Mouse (Mus musculus) lung, postnatal 0 days (tissue): ENCODE measurements around the gene Mus81. TPM values are rescaled to one million over a fixed set of nuclear protein-coding genes. Genes with fewer than 3 reads are reported as not detected.
"Not testable (repeated sequence)": the region's sequence is repeated elsewhere in the genome, so short reads cannot be mapped to it uniquely, and the experiment has no call there.

ENCODE experiments used
- ATAC-seq: fragments of 200-750 bp; cut with Nextera tagmentation; 2 replicates; pipeline ENCODE4 v1.8.0; 2017; ENCODE audit warnings: moderate library complexity
- DNase-seq: peaks from one replicate; pipeline ENCODE4 v3.0.0-alpha.2; 2016; ENCODE audit warnings: low spot score
- H3K27ac ChIP-seq: fragments of 300-500 bp; sonication (generic); 2 replicates; pipeline ENCODE4 v1.5.1; 2014; ENCODE audit warnings: antibody characterized with exemption, mild to moderate bottlenecking, low read length, mixed read lengths
- H3K27me3 ChIP-seq: fragments of 300-500 bp; sonication (generic); replicated peaks from 2 replicates; pipeline ENCODE4 v1.6.1; 2014; ENCODE audit warnings: low read length, mixed read lengths; ENCODE audit not compliant: insufficient read depth
- H3K36me3 ChIP-seq: fragments of 300-500 bp; sonication (generic); 2 replicates; pipeline ENCODE4 v1.6.1; 2014; ENCODE audit warnings: low read length, mixed read lengths; ENCODE audit not compliant: insufficient read depth
- H3K4me1 ChIP-seq: fragments of 300-500 bp; sonication (generic); 2 replicates; pipeline ENCODE4 v1.6.1; 2014; ENCODE audit warnings: antibody characterized with exemption, low read depth, low read length, mixed read lengths; ENCODE audit not compliant: insufficient read depth
- H3K4me2 ChIP-seq: fragments of 300-500 bp; sonication (generic); replicated peaks from 2 replicates; pipeline ENCODE4 v1.6.1; 2014; ENCODE audit warnings: low read depth, mild to moderate bottlenecking, low read length, moderate library complexity, mixed read lengths
- H3K4me3 ChIP-seq: fragments of 300-500 bp; sonication (generic); 2 replicates; pipeline ENCODE4 v1.5.1; 2014; ENCODE audit warnings: low read depth, low read length
- H3K9ac ChIP-seq: fragments of 300-500 bp; sonication (generic); replicated peaks from 2 replicates; pipeline ENCODE4 v1.6.1; 2014; ENCODE audit warnings: low read depth, mild to moderate bottlenecking
- H3K9me3 ChIP-seq: fragments of 300-500 bp; sonication (generic); 2 replicates; pipeline ENCODE4 v1.6.1; 2016; ENCODE audit warnings: low read length, mixed read lengths
- CTCF ChIP-seq: IDR thresholded peaks from 2 replicates; pipeline ENCODE4 v1.5.1; 2016; ENCODE audit warnings: antibody characterized with exemption, mild to moderate bottlenecking
- EP300 ChIP-seq: IDR thresholded peaks from 2 replicates; pipeline ENCODE4 v1.6.1; 2016; ENCODE audit warnings: antibody characterized with exemption, mild to moderate bottlenecking, control low read depth
- WGBS: fragments of 180-500 bp; shearing (Covaris S2); extraction: QIAGEN DNeasy Blood & Tissue Kit; methylation state at CpG from one replicate; pipeline ENCODE4 v1.1.7; 2014; 5-methylcytosine and 5-hydroxymethylcytosine counted together
- polyA plus RNA-seq: library from polyadenylated mRNA; unstranded; fragments of >200 nt; fragmentation: Nextera tagmentation; extraction: Ambion mirVana; gene quantifications from 2 replicates; pipeline ENCODE4 v1.2.1, GENCODE M21; 2015

Mus81 gene
- polyA plus RNA-seq, 1 experiment from 2014 or later: 50.2 TPM

DNA sequence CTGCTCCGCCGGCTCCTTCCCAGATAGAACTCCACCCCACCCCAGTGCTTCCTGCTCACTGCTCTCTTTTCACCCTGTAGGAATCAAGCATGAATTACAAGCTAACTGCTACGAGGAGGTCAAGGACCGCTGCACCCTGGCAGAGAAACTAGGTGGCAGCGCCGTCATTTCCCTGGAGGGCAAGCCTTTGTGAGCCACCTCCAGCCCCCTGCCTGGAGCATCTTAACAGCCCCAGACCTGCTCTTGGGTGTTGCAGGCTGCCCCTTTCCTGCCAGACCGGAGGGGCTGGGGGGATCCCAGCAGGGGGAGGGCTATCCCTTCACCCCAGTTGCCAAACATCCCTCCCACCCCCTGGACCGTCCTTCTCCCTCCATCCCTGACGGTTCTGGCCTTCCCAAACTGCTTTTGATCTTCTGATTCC, 5.1 kb upstream of the Mus81 start:
- WGBS: 62% methylated on average over 9 of the region's 9 CpGs
- H3K9me3 ChIP-seq, H3K4me3 ChIP-seq, H3K27me3 ChIP-seq, H3K4me1 ChIP-seq, H3K9ac ChIP-seq, ATAC-seq, H3K27ac ChIP-seq, H3K4me2 ChIP-seq, DNase-seq: not testable (repeated sequence)
- peak; percentile 16; the same call in 1 of the 2 replicates for TF ChIP-seq CTCF
- H3K36me3 ChIP-seq: peaks cover 27% of the 10 kb centered on the region

- H3K4me1 ChIP-seq: peaks cover 3% of the 10 kb centered on the region; the same call in 1 of the 2 replicates
- H3K9ac ChIP-seq: no peak overlapping the region
- H3K27me3 ChIP-seq: no peaks in the 10 kb centered on the region
- TF ChIP-seq CTCF (no peak), EP300 (no peak)
- no peak overlapping the region for H3K27ac ChIP-seq
- peaks cover 27% of the 10 kb centered on the region for H3K36me3 ChIP-seq
- 73% methylated on average over 4 of the region's 4 CpGs for WGBS
- H3K4me3 ChIP-seq: no peak overlapping the region
- no peaks in the 10 kb centered on the region for H3K9me3 ChIP-seq
- no peak overlapping the region for H3K4me2 ChIP-seq
- DNase-seq (no peak), ATAC-seq (no peak)
Measured at GRCm38 (mm10) chr19:5492641-5493040, 4.4 kb upstream of the Mus81 start.

DNA sequence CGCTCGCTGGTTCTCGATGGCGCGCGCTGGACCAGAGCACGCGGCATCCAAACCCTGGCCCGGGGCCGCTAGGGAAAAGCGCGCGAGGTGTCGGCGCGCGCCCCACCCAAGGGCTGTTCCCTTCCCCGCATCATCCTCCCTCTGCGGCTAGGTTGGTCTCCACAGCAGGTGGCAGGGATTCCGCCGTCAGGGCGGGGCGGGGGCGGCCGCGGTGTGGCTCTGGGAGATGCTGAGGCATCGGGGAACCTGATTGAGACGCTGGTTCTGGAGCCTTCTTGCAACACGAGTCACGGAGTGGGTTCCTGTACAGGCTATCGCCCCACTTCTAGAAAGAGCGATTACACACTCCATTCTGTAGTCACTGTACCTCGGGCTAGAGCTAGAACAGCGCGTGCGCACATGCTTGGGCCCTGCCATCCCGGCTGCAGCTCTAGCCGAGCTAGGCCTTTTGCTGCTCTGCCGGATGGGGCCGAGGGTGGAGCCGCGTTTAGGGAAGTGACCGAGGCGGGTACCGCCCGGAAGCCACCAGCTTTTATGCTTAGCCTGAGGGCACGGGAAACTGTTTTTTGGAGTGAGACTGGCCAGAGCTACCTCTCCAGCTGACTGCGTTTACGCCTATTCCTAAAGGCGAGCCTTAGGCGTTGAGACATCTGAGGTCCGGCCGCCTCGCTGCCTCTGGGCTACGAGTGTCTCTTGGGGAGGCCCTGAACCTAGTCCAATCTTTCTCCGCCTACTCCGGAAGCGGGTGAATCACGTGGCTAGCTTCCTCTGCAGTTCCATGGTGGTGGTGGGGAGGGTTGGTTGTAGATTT, 2.9 kb upstream of the Mus81 start:
- H3K9ac ChIP-seq: peak overlapping the region; percentile 96
- peak overlapping the region; percentile 94 for H3K4me3 ChIP-seq
- H3K4me1 ChIP-seq: peaks cover 16% of the 10 kb centered on the region; the same call in 1 of the 2 replicates
- peak; percentile 23; the same call in 1 of the 2 replicates for TF ChIP-seq EP300
- TF ChIP-seq CTCF: no peak
- peaks cover 21% of the 10 kb centered on the region for H3K36me3 ChIP-seq
- WGBS: 1% methylated on average over 54 of the region's 59 CpGs
- H3K27me3 ChIP-seq: no peaks in the 10 kb centered on the region
- DNase-seq (peak; percentile 94), ATAC-seq (peak; percentile 30)
- H3K4me2 ChIP-seq: peak overlapping the region; percentile 76
- H3K27ac ChIP-seq: peak overlapping the region; percentile 98
- no peaks in the 10 kb centered on the region for H3K9me3 ChIP-seq

DNA sequence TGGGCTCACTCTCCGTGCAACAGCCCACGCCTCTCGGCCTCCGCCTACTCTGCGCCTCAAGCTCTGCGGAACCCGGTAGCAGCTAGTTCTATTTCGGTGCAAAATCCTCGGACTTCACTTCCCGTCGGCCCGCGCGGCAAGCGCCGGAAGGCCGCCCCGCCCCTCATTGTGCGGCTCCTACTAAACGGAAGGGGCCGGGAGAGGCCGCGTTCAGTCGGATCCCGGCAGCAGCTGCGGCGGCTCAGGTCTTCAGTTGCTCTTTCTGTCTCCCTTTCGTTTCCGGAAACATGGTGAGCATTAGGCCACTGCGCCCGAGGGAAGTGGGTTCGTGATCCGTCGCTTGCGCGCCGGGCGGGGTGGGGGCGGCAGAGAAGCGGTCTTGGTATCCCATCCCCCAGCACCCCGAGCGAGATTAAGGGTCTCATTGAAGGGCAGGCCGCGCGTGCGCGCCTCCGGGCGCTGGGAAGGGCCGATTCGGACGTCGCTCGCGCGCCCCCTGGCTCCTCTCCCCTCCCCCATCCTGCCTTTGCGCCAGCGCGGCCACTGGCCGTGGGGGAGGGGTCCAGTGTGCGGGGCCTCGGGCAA, 2.2 kb upstream of the Mus81 start, which contains the start of gene Cfl1:
TSS of gene Cfl1 (plus strand) at position 143 of the 585 bp plus-strand sequence.
- Histone ChIP-seq H3K4me1 (peaks cover 21% of the 10 kb centered on the region; the same call in 1 of the 2 replicates), H3K27ac (peak within 1 kb of the TSS; percentile 98), H3K4me2 (peak within 1 kb of the TSS; percentile 76), H3K9ac (peak within 1 kb of the TSS; percentile 96), H3K36me3 (peaks cover 14% of the 10 kb centered on the region), H3K27me3 (no peaks in the 10 kb centered on the region), H3K4me3 (peak within 1 kb of the TSS; percentile 94), H3K9me3 (no peaks in the 10 kb centered on the region)
- DNase-seq (peak; percentile 99), ATAC-seq (peak; percentile 59)
- no peak for TF ChIP-seq EP300
- TF ChIP-seq CTCF: peak; percentile 35
- WGBS: 3% methylated on average over 58 of the region's 62 CpGs

DNA sequence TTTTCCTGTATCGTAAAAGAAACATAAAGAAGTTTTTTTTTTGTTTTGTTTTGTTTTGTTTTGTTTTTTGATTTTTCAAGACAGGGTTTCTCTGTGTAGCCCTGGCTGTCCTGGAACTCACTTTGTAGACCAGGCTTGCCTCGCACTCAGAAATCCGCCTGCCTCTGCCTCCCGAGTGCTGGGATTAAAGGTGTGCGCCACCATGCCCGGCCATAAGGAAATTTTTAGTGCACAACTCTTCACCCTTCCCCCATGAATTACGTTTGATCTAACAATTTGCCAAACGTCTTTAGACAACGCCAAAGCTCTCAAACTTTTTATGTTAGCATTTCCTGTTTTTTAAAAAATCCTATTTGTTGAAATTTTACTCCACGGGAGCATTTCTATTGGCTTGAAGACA, 1.5 kb upstream of the Mus81 start:
- ATAC-seq, H3K9me3 ChIP-seq, H3K9ac ChIP-seq, H3K27me3 ChIP-seq, DNase-seq: not testable (repeated sequence)
- Histone ChIP-seq H3K27ac (peak overlapping the region; percentile 98; the same call in 1 of the 2 replicates), H3K4me2 (peak overlapping the region; percentile 69; the same call in 1 of the 2 replicates), H3K4me1 (peaks cover 21% of the 10 kb centered on the region; the same call in 1 of the 2 replicates), H3K36me3 (peaks cover 13% of the 10 kb centered on the region), H3K4me3 (0 out of 2 replicates have a peak overlapping the region, but pooled peaks have one; percentile 94)
- WGBS: 34% methylated on average over 10 of the region's 10 CpGs

GRCm38 (mm10) chr19:5488878-5489571, 823 bp upstream of the Mus81 start:
- H3K4me3 ChIP-seq: peak overlapping the region; percentile 39
- no peaks in the 10 kb centered on the region for H3K27me3 ChIP-seq
- peak overlapping the region; percentile 27; the same call in 1 of the 2 replicates for H3K9ac ChIP-seq
- H3K36me3 ChIP-seq: peaks cover 9% of the 10 kb centered on the region
- peak; percentile 99 for DNase-seq
- WGBS: under 1% methylated on average over 26 of the region's 26 CpGs
- no peaks in the 10 kb centered on the region for H3K9me3 ChIP-seq
- H3K4me1 ChIP-seq: peaks cover 21% of the 10 kb centered on the region; the same call in 1 of the 2 replicates
- TF ChIP-seq EP300 (no peak), CTCF (peak; percentile 41)
- H3K4me2 ChIP-seq: peak overlapping the region; percentile 69
- ATAC-seq: peak; percentile 79
- H3K27ac ChIP-seq: peak overlapping the region; percentile 98
